Mouse (Mus musculus) liver, embryonic 14.5 days (tissue): ENCODE results near the gene Zdhhc18.

ENCODE experiments used
- CTCF ChIP-seq: IDR thresholded peaks from 2 replicates; pipeline ENCODE4 v1.5.1; 2016; ENCODE audit warnings: antibody characterized with exemption, low read depth, control low read depth
- EP300 ChIP-seq: IDR thresholded peaks from 2 replicates; pipeline ENCODE4 v1.6.1; 2016; ENCODE audit warnings: antibody characterized with exemption, low read depth

DNA sequence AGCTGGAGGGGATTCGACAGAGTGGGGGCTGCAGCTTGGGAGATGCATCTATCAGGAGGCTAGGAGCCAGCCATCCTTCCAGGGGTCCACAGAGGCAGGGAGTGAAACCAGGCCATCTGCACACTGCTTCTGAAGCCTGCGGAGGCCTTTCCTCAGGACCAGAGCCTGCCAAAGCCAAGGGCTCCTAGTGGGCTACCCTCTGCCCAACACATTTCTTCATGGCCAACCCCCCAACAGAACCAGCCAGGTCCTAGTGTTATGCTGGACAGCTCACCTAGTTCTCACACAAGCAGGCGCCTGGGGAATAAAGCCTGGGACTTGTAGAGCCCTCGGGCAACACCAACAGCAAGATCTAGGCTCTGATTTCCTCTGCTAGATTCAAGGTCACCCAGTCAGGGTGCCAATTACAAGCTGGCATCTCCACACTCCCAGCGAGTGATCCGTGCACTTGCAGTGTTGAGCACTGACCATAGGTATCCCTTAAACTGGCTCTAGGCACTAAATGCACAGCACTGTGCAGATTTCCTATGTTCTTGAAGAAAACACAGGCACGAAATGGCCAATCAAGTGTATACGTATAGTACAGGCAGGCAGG, 19.5 kb downstream of the Zdhhc18 start:
- no peak for TF ChIP-seq CTCF
- TF ChIP-seq EP300 = no peak
